Mouse (Mus musculus): ENCODE results near the gene Sfi1. TPM values are rescaled to one million over a fixed set of nuclear protein-coding genes. Genes with fewer than 3 reads are reported as not detected.
"Not testable (repeated sequence)": the region's sequence is repeated elsewhere in the genome, so short reads cannot be mapped to it uniquely, and the experiment has no call there.

Gene Sfi1
- total RNA-seq, 2 experiments from 2014 or later: 17.6 to 17.8 TPM

DNA sequence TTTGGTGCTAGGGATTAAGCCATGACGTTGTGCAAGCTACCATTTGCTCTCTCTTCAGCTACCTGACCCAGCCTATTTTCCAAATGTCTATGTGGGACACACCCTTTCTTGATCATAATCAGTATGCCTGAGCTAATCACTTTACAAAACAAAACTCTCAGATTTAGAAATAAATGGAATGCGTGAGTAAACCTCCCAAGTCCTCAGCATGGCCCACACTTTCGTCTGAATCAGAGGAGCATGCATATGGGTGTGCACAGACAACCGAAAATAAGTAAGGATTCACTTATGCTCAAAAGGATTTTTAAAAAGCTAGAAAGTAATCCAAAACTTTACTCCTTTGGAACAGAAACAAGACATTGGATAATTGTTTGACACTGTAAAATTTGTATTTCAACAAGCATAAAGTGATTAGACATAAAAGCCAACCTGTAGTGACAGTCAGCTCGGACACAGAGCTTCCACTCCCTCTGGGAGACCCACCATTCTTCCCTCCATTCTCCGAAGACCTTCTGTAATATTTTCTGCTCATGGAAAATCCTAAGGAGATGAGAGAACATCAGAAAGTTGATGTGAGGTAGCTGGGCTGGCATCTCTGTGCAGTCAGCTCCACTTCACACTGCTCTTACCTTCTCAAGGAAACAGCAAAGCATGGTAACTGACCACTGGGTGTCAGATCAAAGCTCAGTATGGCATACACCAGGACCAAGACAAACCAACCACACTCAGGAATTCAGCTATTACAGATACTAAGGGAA is 14.1 kb downstream of the Sfi1 start:
- peak; percentile 30 to 32 for DNase-seq
- intact Hi-C loops (cut with DNase I): not testable (repeated sequence)

- intact Hi-C loops (cut with DNase I): not testable (repeated sequence)
- DNase-seq: peak; percentile 70
These were observed 19.6 kb downstream of the Sfi1 start for GRCm38 (mm10) chr11:3173425-3174318.

DNA sequence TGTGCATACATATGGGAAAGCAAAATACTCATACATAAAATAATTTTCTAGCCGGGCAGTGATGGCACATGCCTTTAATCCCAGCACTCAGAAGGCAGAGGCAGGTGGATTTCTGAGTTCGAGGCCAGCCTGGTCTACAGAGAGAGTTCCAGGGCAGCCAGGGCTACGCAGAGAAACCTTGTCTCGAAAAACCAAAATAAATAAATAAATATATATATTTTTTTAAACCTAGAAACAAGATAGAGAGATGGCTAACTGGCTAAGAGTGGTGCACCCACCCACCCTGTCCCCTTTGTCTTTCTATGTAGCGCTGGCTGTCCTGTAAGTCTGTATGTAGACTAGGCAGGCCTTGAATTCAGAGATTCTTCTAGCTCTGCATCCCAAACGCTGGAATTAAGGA is 20.7 kb downstream of the Sfi1 start:
- DNase-seq; intact Hi-C loops (cut with DNase I): not testable (repeated sequence)

DNA sequence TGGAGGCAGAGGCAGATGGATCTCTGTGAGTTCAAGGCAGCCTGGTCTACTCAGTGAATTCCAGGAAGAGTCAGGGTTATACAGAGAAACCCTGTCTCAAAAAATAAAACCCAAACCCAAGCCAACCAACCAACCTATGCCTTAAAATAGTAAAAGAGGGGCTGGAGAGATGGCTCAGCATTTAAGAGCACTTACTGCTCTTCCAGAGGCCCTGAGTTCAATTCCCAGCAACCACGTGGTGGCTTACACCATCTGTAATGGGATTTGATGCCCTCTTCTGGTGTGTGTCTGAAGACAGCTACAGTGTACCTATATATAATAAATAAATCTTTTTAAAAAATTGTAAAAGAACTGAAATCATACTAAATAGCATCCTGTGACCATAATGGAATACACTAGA is 21.3 kb downstream of the Sfi1 start:
- peak; percentile 47 to 61 for DNase-seq
- intact Hi-C loops (cut with DNase I): not testable (repeated sequence)

- intact Hi-C loops (cut with DNase I): not testable (repeated sequence)
- DNase-seq: peak; percentile 36 to 41
These were observed 24.2 kb downstream of the Sfi1 start for GRCm38 (mm10) chr11:3169042-3169441.

- intact Hi-C loops (cut with DNase I): not testable (repeated sequence)
- peak; percentile 53 to 60 for DNase-seq
These were observed 25.7 kb downstream of the Sfi1 start for GRCm38 (mm10) chr11:3167571-3168001.

DNA sequence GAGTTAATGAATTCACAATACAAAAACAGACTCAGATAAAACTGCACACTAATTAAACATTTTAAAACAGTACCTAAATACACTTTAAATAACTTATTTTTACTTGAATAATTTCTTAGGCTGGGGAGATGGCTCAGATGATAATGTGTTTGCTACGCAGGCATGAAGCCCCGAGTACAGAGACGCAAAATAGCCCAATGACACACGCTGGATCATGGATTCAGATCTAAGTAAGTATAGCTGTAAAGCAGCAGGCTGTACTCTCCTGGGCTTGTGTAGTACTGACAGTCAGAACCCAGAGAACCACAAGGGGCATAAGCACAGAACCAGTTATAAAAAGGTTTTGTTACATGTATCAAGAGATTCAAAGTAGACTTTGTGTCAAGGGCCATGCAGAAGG is 26.1 kb downstream of the Sfi1 start:
- DNase-seq; intact Hi-C loops (cut with DNase I): not testable (repeated sequence)

- DNase-seq; intact Hi-C loops (cut with DNase I): not testable (repeated sequence)
These were observed 26.9 kb downstream of the Sfi1 start for GRCm38 (mm10) chr11:3166321-3166720.

DNA sequence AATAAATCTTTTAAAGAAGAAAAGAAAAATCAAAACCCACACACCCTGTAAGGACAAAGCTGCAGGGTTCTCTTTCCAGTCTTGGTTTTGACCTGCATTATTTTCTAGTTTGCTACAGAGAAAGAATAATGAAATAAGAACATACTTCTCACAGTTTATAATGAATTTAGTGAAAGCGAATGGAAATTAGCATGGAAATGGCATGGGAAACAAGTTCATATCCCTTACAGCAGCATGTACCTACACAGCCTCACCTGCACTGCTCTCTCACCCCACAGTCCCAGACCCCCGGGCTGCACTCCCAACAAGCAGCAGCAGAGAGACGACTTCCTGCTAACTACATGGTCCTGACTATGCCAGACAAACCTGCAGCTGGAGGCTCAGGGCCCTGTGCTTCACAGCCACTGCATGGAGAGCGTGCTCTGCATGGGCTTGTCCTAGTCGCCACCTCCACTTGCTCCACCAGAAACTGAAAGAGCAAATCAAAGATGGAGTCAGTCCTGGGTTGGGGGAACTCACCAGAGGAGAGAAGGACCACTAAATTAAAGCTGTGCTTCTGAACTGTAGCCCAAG is 28.0 kb downstream of the Sfi1 start:
- DNase-seq; intact Hi-C loops (cut with DNase I): not testable (repeated sequence)

DNA sequence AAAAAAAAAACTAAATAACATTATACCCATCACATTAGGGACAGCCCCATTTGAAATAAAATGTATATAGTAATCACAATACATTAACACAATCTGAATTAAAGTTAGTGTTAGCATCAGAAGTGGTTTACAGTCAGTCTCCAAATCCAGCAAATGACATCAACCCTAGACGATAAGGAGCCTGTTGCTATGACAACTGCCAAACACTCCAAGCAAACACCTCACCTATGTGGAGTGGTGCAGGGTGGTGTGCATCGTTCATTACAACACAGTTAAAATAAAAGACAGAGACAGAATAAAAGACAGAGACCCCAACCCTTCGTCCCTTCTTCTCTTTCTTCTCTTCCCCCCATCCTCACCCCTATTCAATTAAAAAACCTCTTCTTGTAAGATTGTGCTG is 29.6 kb downstream of the Sfi1 start:
- intact Hi-C loops (cut with DNase I): not testable (repeated sequence)

GRCm38 (mm10) chr11:3163122-3163521 is 30.1 kb downstream of the Sfi1 start:
- intact Hi-C loops (cut with DNase I); DNase-seq: not testable (repeated sequence)

More for the DNA sequence above, 29.6 kb downstream of the Sfi1 start:
- DNase-seq: not testable (repeated sequence)

GRCm38 (mm10) chr11:3162236-3162897 is 30.9 kb downstream of the Sfi1 start:
- intact Hi-C loops (cut with DNase I): not testable (repeated sequence)
- DNase-seq: peak; percentile 66 to 71

DNA sequence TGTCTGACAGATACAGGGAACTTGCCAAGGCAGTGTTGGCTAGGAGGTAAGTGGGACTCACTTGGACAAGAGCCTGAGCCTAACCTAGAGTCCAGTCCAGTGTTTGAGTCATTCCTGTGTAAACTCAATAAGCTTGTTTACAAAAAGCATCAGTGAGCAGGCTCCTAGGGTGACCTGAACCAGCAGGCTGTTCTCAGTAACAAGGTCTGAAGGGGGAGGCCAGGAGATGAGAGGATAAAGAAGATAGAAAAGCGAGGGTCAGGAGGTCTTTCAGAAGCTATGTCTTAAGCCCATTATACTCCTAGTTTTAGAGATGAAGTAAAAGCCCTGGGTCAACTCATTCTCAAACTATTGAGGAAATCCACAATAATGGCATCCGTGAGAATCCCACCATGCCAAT is 31.9 kb downstream of the Sfi1 start:
- intact Hi-C loops (cut with DNase I): not testable (repeated sequence)
- DNase-seq: peak; percentile 62 to 65

DNA sequence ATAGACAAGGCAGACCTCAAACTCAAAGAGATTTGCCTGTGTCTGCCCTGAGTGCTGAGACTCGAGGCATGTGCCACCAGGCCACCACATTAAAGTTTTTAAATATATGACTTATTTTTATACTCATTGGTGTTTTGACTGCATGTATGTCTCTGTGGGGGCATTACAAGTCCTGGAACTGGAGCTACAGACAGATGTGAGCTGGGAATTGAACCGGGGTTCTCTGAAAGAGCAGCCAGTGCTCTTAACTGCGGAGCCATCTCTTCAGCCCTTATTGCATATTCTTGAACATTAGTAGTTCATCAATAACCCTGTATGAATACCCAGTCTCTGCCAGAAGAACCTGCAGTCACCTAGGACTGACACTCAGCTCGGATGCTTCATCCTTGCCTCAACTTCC is 34.5 kb downstream of the Sfi1 start:
- DNase-seq; intact Hi-C loops (cut with DNase I): not testable (repeated sequence)

DNA sequence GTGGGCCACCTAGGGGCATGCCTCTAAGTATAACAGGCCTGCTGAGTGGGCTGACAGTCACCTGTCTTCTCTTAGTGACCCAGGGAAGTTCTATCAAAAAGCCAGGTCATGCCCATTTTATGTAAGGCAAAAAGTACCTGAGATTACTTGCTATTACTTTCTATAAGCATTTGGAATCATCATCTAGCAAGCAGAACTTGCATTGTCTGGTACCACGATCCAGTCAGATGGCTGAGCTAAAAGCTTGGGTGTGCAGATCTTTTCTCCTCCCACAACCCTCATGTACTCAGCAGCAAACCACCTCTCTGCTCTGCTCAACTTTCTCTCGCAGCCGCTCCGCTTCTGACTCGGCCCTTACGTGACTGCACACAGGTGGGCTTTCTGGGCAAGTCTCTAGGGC is 35.3 kb downstream of the Sfi1 start:
- intact Hi-C loops (cut with DNase I); DNase-seq: not testable (repeated sequence)

DNA sequence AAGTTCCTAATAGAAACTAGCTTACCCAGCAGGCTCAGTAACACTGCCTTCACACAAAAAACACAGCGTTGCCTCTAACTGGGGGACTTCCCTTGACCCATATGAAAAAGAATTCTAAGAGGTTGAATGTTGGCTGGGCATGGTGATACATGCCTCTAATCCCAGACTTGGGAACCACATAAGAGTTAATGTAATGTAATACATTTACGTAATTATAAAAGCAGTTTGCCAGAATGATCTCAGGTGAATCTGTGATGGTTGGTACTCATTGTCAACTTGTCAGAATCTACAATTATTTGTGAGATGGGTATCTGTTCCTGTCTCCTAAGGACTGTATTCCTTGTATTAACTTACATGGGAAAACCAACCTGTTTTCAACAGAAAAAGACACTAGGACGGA is 36.3 kb downstream of the Sfi1 start:
- DNase-seq; intact Hi-C loops (cut with DNase I): not testable (repeated sequence)

DNA sequence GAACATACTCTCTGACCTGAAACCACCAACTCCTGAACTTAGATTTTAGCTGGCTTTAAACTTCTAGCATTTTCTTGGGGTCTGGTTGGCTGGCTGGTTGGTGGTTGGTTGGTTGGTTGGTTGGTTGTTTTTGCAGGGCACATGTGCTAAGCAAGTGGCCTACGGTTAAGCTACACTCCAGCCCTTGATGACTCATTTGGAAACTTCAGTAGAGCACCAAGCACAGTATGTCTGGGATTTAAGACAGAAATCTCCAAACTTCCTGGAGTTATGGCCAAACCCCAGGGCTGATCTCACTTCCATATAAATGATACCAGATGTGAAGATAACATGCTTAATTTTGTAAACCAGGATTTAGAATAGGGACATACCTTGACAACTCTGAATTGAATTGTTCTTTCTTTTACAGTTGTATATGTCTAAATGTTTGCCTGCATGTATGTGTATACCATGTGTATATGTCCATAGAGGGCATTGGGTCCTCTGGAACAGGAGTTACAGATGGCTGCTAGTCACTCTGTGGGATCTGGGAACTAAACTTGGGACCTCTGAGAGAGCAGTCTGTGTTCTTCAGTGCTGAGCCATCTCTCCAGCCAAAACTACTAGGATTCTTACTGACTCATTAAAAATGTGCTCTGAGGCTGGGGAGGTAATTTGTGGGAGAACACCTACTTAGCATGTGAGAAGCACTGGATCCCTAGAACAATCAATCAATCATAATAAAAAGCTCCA is 39.4 kb downstream of the Sfi1 start:
- intact Hi-C loops (cut with DNase I): not testable (repeated sequence)
- DNase-seq: peak; percentile 57 to 68

DNA sequence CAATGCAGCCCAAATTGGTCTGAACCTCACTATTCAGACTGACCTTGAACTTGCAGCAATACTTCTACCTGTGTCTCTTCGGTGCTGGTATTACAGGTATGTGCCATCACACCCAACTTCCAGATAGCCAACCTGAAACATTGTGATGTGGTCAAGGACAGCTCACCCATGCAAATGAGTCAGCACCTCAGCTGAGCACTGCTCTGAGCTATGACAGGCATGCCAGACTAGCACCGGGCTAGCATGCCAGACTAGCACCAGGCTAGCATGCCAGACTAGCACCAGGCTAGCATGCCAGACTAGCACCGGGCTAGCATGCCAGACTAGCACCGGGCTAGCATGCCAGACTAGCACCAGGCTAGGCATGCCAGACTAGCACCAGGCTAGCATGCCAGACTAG is 41.9 kb downstream of the Sfi1 start:
- intact Hi-C loops (cut with DNase I); DNase-seq: not testable (repeated sequence)

DNA sequence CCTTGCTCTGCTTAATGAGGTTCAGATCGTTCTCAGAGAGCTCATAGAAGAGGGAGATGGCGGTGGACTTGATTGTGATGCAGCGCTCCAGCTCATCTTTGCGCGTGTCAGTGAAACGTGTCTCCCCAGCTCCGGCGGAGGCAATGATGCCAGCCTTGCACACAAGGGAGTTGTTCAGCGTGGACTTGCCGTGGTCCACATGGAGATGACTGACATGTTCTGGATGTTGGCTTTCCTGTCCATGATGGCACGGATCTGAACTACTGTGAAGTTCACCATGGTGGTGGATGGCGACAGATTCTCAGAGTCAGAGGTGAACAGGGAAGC is 42.6 kb downstream of the Sfi1 start:
- DNase-seq; intact Hi-C loops (cut with DNase I): not testable (repeated sequence)

Data from heart, postnatal 36 days (tissue).